Mouse (Mus musculus) neural tube, embryonic 13.5 days (tissue): ENCODE measurements around the gene Shb. TPM values are rescaled to one million over a fixed set of nuclear protein-coding genes. Genes with fewer than 3 reads are reported as not detected.
A peak's percentile ranks its signal among the peaks of the same experiment; 100 is the strongest.

ENCODE experiments used
- ATAC-seq: fragments of 200-750 bp; cut with Nextera tagmentation; 2 replicates; pipeline ENCODE4 v1.8.0; 2017; ENCODE audit warnings: low read depth, mild to moderate bottlenecking, moderate TSS enrichment, moderate library complexity
- H3K27ac ChIP-seq: fragments of 300-500 bp; sonication (generic); replicated peaks from 2 replicates; pipeline ENCODE4 v1.5.1; 2015; ENCODE audit warnings: moderate library complexity, mild to moderate bottlenecking, inconsistent platforms
- H3K27me3 ChIP-seq: fragments of 300-500 bp; sonication (generic); 2 replicates; pipeline ENCODE4 v1.6.1; 2015; ENCODE audit warnings: mild to moderate bottlenecking, inconsistent platforms
- H3K36me3 ChIP-seq: fragments of 300-500 bp; sonication (generic); 2 replicates; pipeline ENCODE4 v1.6.1; 2015; ENCODE audit warnings: mild to moderate bottlenecking, inconsistent platforms
- H3K4me1 ChIP-seq: fragments of 300-500 bp; sonication (generic); replicated peaks from 2 replicates; pipeline ENCODE4 v1.6.1; 2015; ENCODE audit warnings: inconsistent platforms
- H3K4me2 ChIP-seq: fragments of 300-500 bp; sonication (generic); 2 replicates; pipeline ENCODE4 v1.6.1; 2015; ENCODE audit warnings: inconsistent platforms, mild to moderate bottlenecking, moderate library complexity
- H3K4me3 ChIP-seq: fragments of 300-500 bp; sonication (generic); 2 replicates; pipeline ENCODE4 v1.5.1; 2015; ENCODE audit warnings: mild to moderate bottlenecking, inconsistent platforms
- H3K9ac ChIP-seq: fragments of 300-500 bp; sonication (generic); 2 replicates; pipeline ENCODE4 v1.6.1; 2015; ENCODE audit warnings: moderate library complexity, mild to moderate bottlenecking, inconsistent platforms
- H3K9me3 ChIP-seq: fragments of 300-500 bp; sonication (generic); 2 replicates; pipeline ENCODE4 v1.6.1; 2016; ENCODE audit warnings: inconsistent platforms
- WGBS: fragments of 180-500 bp; shearing (Covaris S2); methylation state at CpG from one replicate; pipeline ENCODE4 v1.1.7; 2015; 5-methylcytosine and 5-hydroxymethylcytosine counted together
- polyA plus RNA-seq: library from polyadenylated mRNA; unstranded; fragments of >200 nt; fragmentation: Nextera tagmentation; extraction: Ambion mirVana; gene quantifications from 2 replicates; pipeline ENCODE4 v1.2.1, GENCODE M21; 2015

Shb gene
- polyA plus RNA-seq, 1 experiment from 2014 or later = 4.0 TPM

DNA sequence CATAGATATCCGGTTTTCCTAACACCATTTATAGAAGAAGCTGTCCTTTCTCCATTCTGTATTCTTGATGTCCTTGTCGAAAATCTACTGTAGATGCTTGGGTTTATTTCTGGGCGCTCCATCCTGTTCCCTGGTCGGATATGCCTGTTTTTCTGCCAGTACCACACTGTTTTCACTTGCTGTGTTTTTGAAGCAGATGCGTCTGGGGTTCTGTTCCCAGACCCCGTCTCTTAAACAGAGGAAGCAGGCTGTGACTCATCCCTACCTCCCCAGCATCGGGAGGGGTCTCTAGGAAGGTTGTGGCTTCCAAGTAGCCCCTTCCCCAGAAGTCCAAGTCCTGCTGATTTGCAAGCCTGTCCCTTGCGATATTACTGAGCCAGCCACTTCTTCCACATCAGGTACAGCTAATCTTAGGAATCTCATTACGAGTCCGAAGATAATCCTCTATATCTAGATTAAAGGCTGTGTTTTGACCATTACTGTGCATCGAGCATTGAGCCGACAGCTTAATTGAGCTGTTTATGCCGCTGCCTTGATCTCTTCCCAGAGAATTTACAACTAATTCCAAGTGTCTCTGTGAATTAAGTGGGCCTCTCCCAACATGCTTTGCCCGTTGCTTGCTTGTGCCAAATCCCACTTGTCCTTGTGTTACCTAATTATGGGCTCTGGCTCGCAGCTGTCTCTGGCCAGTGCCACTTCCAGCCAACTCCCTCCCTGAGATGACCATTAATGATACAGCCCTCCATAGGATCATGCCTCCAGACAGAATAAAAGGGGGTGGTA is 8.1 kb upstream of the Shb start:
- no peaks in the 10 kb centered on the region for H3K9me3 ChIP-seq
- no peak overlapping the region for H3K9ac ChIP-seq
- H3K4me3 ChIP-seq = no peak overlapping the region
- no peak overlapping the region for H3K27ac ChIP-seq
- no peaks in the 10 kb centered on the region for H3K27me3 ChIP-seq
- 53% methylated on average over 15 of the region's 15 CpGs for WGBS
- ATAC-seq = no peak
- no peak overlapping the region for H3K4me2 ChIP-seq
- no peaks in the 10 kb centered on the region for H3K36me3 ChIP-seq
- H3K4me1 ChIP-seq = peaks cover 24% of the 10 kb centered on the region

DNA sequence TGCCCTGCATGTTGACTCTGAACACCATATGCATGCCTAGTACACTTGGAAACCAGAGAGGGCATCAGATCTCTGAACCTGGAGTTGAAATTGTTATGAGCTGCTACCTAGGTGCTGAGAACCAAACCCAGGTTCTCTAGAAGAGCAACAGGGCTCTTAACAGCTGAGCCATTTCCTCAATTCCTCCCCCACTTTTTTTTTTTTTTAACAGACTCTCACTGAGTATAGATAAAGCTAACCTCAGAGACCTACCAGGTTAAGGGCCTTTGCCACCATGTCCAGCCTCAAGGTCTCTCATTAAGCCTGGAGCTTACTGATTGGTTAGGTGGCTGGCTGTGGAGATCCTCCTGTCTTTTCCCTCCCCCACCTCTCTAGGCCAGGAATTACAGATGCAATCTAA is 6.9 kb upstream of the Shb start:
- H3K4me3 ChIP-seq = no peak overlapping the region
- peaks cover 24% of the 10 kb centered on the region for H3K4me1 ChIP-seq
- ATAC-seq = no peak
- H3K4me2 ChIP-seq = no peak overlapping the region
- no peaks in the 10 kb centered on the region for H3K36me3 ChIP-seq
- H3K27me3 ChIP-seq = no peaks in the 10 kb centered on the region
- no peak overlapping the region for H3K27ac ChIP-seq
- H3K9me3 ChIP-seq = no peaks in the 10 kb centered on the region
- H3K9ac ChIP-seq = no peak overlapping the region

DNA sequence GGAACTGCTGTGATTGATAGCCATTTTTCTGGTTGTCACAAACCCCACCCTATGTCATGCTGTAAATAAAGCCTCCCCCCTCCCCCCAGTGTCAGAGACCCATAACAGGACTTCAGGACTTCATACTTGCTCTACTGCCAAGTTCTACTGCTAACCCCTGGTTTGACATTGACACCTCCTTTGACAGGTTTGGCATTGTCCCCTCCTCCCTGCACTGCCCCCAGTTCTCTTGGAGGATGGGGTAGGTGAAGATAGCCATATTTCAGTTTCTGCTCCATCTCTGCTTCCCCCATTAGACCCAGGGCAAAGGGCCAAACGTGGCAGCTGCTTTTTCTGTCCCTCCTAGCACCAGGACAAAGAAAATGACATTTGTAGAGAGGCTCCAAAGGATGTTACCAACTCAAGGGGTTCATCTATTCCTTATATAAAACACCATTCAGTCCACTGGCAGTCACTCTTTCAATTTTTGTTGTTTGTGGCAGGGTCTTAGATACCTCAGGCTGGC is 1.2 kb upstream of the Shb start:
- no peak for ATAC-seq
- H3K9ac ChIP-seq = no peak overlapping the region
- H3K9me3 ChIP-seq = no peaks in the 10 kb centered on the region
- no peak overlapping the region for H3K4me2 ChIP-seq
- H3K4me1 ChIP-seq = peaks cover 39% of the 10 kb centered on the region
- H3K4me3 ChIP-seq = no peak overlapping the region
- no peak overlapping the region for H3K27ac ChIP-seq
- H3K36me3 ChIP-seq = no peaks in the 10 kb centered on the region
- WGBS = 42% methylated on average over 1 of the region's 1 CpGs
- 0 out of 2 replicates have a peak, but pooled peaks cover under 1% of the 10 kb centered on the region for H3K27me3 ChIP-seq

DNA sequence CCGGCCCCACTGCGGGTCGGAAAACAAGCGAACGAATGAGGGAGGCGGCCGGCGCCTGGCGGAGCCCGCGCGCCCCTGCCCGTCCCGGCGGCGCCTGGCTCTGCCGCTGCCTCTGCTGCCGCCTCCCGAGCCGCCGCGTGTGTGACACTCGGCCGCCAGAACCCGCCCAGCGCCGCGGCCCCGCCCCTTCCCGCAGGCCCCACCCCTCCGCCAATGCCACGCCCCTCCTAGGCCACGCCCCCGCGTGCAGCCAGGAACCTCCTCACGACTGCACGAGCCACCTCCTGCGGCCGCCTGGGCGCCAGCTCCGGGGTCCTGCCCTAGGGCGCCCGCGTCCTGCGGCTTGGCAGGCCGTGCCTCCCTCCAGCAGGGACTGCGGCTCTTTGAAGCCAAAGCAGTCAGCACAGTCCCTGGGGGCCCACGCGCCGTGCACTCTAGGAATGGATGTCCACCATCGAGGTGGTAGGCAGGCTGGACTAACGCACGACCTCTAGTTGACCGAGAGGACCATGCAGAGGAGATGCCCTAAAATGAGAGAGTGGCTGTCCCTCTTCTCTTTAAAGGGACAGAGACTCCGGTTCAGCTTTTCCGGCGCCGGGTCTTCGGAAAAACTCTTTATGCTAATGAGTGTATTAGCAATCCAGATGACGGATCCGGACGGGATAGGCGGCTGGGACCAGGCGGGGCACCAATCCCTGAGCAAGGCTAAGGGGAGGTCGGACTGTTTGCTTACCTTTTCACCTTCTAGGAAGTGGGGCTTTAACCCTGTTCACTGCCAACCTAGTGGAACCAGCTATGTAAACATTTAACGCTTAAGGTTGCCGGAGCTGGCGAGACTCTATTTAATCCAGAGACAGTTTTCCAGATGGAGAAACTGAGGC is 1.4 kb downstream of the Shb start:
- Histone ChIP-seq H3K9ac (peak overlapping the region; percentile 81), H3K27me3 (peaks cover 14% of the 10 kb centered on the region), H3K4me3 (peak overlapping the region; percentile 77), H3K27ac (peak overlapping the region; percentile 93), H3K9me3 (no peaks in the 10 kb centered on the region), H3K4me1 (peaks cover 59% of the 10 kb centered on the region), H3K36me3 (no peaks in the 10 kb centered on the region), H3K4me2 (peak overlapping the region; percentile 91)
- peak; percentile 88 for ATAC-seq
- WGBS = under 1% methylated on average over 53 of the region's 68 CpGs

DNA sequence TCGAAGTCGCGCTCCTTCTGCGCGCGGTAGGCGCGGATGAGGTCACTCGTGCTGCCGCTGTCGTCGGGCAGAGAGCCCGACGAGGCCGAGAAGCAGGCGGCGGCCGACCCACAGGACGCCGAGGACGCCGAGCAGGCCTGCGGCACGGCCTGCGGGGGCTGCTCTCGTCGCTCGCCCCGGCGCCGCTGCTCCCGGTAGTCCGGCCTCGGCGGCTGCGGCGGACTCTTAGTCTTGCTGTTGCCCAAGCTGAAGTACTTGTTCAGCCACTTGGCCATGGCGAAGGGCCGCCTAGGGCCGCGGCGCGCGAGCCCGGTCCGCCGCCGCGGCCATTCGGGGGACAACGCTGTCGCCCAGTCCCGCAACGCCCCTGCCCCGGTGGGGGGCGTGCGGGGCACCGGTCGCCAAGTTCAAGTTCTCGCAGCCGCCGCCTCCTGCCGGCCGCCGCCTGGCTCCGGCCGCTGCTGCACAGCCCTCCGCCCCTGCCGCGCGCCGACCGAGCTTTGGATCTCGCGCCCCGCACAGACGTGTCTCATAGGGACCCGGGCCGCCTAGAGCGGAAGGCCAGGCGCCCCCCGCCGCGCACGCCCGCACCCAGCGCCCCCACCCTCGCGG is 2.2 kb downstream of the Shb start:
- peak; percentile 75 for ATAC-seq
- Histone ChIP-seq H3K4me3 (peak overlapping the region; percentile 77), H3K36me3 (no peaks in the 10 kb centered on the region), H3K9me3 (no peaks in the 10 kb centered on the region), H3K27me3 (peaks cover 14% of the 10 kb centered on the region), H3K9ac (peak overlapping the region; percentile 81), H3K27ac (peak overlapping the region; percentile 93), H3K4me2 (peak overlapping the region; percentile 91), H3K4me1 (peaks cover 56% of the 10 kb centered on the region)
- 0% methylated on average over 50 of the region's 89 CpGs for WGBS

DNA sequence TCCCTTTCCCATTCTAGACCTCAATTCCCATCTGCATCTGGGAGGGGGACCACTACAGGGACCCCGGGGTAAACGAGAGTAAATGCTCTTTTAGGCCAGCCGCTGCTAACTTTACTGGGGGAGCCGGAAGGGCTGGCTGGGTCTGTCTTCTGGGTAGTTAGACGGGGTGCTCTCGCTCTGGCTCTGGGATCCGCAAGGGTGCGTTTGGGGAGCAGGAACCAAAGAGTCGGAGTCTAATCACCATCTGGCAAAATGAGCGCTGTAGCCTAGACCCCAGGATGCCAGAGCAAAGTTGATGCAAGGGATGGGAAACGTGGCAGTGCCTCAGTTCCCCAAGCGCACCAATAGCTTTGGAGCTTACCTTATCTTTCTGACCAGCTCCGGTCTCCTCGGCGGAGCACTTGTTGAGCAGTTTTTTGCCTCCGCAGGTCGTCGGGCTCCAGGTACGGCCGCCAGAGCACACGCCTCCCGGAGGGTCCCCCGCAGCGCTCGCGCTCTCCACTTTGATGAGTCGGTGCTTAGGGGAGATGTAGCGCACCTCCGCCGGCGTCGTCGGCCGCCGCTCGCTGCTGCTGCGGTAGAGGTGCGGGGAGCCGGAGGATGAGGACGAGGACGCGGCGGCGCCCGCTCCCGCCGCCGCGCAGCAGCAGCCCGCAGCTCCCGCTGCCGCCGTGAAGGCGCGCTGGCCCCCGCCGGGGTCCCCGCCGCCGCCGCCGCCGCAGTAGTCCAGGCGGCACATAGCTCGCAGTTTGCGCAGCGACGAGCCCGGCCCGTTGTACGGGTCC is 2.9 kb downstream of the Shb start:
- under 1% methylated on average over 62 of the region's 71 CpGs for WGBS
- Histone ChIP-seq H3K27ac (peak overlapping the region; percentile 93; the same call in 1 of the 2 replicates), H3K27me3 (peaks cover 14% of the 10 kb centered on the region), H3K4me3 (peak overlapping the region; percentile 77), H3K36me3 (no peaks in the 10 kb centered on the region), H3K4me1 (peaks cover 56% of the 10 kb centered on the region), H3K9me3 (no peaks in the 10 kb centered on the region), H3K4me2 (peak overlapping the region; percentile 91), H3K9ac (peak overlapping the region; percentile 81)
- peak; percentile 1; the same call in 1 of the 2 replicates for ATAC-seq

DNA sequence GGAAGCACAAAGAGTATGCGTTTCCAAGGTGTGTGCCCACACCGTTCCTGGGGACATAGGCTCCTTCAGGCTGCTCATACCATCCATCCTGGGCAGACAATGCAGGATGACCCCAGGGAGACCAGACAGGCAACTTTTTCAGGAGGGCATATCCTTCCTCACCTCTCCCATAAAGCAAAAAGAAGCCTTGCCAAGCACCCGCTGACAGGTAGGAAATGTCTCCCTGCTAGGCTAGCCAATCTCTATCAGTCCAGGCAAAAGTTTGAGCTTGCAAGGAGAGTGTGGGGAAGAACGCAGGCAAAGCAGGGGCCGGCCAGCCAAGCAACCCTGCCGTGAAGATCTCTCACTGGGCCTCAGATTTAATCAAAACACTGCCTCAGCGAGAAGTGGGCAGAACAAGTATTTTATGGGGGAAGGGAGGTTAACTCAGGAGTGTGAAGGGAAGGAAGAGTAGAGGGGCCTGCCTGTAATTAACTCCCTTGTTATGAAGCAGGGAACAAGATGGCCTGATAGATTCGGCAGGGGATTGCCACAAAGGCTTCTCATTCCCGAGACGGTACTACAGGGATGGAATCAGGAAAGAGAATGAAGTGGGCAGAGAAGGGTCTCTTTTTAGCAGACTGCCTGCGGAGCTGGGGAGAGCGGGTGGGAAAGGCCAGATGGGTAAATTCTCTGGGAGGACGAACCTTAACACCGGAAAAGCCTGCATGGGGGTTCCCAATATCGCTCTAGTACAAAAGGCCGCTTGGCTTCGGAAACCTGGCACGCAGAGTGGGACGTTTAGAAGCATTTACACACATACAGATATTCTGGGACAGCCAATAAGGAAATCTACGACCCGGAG is 3.7 kb downstream of the Shb start:
- peak overlapping the region; percentile 81 for H3K9ac ChIP-seq
- H3K27ac ChIP-seq = peak overlapping the region; percentile 2; the same call in 1 of the 2 replicates
- peak overlapping the region; percentile 91 for H3K4me2 ChIP-seq
- no peak for ATAC-seq
- no peaks in the 10 kb centered on the region for H3K9me3 ChIP-seq
- no peaks in the 10 kb centered on the region for H3K36me3 ChIP-seq
- H3K4me3 ChIP-seq = peak overlapping the region; percentile 77
- peaks cover 14% of the 10 kb centered on the region for H3K27me3 ChIP-seq
- 3% methylated on average over 21 of the region's 21 CpGs for WGBS
- H3K4me1 ChIP-seq = peaks cover 56% of the 10 kb centered on the region

DNA sequence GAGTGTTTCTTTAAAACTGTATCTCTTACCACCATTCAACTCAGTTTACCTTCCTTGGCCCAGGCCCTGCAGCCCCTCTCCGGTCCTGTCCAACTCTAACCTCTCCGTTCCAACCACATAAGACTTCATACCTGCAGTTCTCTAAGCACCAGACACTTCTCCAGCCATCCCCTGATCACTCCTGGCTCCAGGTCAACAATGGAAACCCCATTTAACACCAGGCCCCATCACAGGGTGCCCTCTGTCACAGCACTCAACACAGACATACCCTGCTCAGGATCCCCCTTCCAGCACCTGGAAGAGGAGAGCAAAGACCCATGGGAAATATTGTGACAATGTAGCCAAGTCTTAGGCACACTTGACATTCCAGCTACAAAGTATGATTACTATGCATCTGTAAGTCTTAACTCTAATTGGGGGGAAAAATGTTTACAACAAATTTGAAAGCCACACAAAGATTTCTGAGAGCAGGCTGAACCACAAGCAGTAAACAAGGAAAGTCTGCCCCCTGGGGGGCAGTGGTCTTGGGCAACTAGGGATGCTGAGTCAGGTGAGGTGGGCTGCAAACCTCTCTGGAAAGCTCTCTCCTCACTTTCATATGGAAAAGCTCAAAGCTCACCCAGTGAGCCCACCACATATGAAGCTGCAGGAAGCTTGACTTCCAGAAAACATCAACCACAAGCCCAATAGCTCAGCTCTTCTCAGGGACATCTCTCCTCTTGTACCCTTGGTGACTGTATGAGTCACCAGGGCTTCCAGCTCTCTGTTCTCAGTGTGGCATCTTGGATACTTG is 4.5 kb downstream of the Shb start:
- H3K27ac ChIP-seq = no peak overlapping the region
- peaks cover 14% of the 10 kb centered on the region for H3K27me3 ChIP-seq
- H3K4me3 ChIP-seq = peak overlapping the region; percentile 77
- H3K36me3 ChIP-seq = no peaks in the 10 kb centered on the region
- WGBS = 88% methylated on average over 2 of the region's 2 CpGs
- no peak for ATAC-seq
- H3K9me3 ChIP-seq = no peaks in the 10 kb centered on the region
- H3K4me2 ChIP-seq = peak overlapping the region; percentile 91
- H3K4me1 ChIP-seq = peaks cover 56% of the 10 kb centered on the region
- H3K9ac ChIP-seq = peak overlapping the region; percentile 81

DNA sequence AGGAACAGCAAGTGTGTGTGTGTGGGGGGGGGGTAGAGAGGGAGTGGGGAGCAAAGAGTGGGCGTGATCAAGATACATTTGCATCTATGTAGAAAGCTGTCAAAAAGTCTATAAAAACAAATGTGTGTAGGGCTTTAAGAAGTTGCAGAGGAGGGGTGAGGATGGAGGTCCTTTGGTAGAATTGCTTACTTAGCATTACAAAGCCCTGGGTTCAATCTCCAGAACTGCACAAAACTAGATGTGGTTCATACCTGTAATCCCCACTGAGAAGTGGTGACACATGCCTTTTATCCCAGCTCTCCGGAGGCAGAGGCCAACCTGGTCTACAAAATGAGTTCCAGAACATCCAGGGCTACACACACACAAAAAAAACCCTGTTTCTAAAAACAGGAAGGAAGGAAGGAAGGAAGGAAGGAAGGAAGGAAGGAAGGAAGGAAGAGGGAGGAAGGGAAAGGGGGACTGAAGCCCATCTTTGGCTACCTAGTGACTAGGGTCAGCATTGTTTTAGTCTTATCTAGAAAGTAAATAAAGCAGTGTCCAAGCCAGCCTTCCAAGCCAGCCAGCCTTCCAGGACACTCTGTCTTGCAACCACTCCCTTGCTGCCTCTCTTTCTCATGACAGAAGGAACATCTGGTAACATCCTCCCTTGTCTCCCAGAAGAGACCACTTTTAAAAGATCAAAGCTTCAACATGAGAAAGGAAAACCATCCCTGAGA is 5.3 kb downstream of the Shb start:
- 81% methylated on average over 2 of the region's 2 CpGs for WGBS
- no peaks in the 10 kb centered on the region for H3K36me3 ChIP-seq
- 0 out of 2 replicates have a peak overlapping the region, but pooled peaks have one; percentile 81 for H3K9ac ChIP-seq
- H3K4me2 ChIP-seq = peak overlapping the region; percentile 91
- H3K9me3 ChIP-seq = no peaks in the 10 kb centered on the region
- peak overlapping the region; percentile 77 for H3K4me3 ChIP-seq
- peaks cover 14% of the 10 kb centered on the region for H3K27me3 ChIP-seq
- no peak for ATAC-seq
- H3K27ac ChIP-seq = no peak overlapping the region
- H3K4me1 ChIP-seq = peaks cover 56% of the 10 kb centered on the region

DNA sequence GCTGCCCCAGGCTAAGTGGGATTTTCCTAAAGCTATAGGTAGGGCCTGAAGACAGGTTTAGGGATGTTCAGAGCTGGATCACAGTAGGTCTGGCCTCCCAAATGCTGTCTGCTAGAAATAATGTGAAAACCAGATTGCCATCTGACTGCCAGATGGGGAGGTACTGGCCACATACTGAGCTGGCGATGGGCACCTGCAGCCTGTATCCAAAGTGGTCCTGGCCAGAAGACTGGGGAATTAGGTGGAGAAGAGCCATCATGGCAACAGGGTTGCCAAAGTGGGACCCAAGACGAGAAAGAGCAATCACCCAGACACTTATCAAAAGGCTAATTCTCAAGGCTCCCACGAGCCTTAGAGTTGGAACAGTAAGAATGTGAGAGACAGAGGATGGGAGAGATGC is 6.1 kb downstream of the Shb start:
- peaks cover 53% of the 10 kb centered on the region for H3K4me1 ChIP-seq
- no peak overlapping the region for H3K27ac ChIP-seq
- 83% methylated on average over 3 of the region's 3 CpGs for WGBS
- H3K4me3 ChIP-seq = no peak overlapping the region
- H3K9ac ChIP-seq = no peak overlapping the region
- H3K36me3 ChIP-seq = no peaks in the 10 kb centered on the region
- ATAC-seq = no peak
- H3K27me3 ChIP-seq = peaks cover 14% of the 10 kb centered on the region
- H3K9me3 ChIP-seq = no peaks in the 10 kb centered on the region
- 0 out of 2 replicates have a peak overlapping the region, but pooled peaks have one; percentile 9 for H3K4me2 ChIP-seq
